Mouse (Mus musculus) liver, embryonic 14.5 days (tissue): ENCODE results near the gene Nepro.

ENCODE experiments used
- CTCF ChIP-seq: IDR thresholded peaks from 2 replicates; pipeline ENCODE4 v1.5.1; 2016; ENCODE audit warnings: antibody characterized with exemption, low read depth, control low read depth
- EP300 ChIP-seq: IDR thresholded peaks from 2 replicates; pipeline ENCODE4 v1.6.1; 2016; ENCODE audit warnings: antibody characterized with exemption, low read depth

DNA sequence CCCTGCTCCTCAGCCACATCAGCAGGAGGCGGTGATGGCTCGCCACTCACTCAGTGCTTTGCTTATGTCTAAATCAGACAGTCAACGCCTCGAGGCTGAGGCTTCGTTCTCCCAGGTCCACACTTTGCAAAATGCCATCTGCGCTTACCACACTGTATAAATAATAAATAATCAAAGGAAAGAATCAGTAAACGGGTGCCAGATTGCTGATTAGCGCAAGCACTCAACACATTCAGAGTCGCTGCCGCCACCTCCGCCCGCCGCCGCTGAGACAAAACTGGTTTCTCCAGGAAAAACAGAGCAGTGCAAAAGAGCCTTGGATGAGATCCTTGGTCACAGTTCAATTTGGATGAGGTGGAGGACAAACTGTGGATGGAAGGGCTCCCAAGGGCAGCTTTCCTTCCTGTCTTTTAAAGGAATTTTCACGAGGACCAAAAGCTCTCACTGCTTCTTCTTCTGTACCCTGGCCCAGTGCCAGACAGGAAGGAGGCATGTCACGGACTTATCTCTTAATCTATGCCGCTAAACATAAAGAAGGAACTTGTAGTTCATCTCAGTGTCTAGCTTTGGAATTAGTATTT lies 32.5 kb upstream of the Nepro start:
- TF ChIP-seq CTCF (no peak), EP300 (no peak)
